Mouse (Mus musculus): Measurements from ENCODE around the gene Zfp280d. TPM values are rescaled to one million over a fixed set of nuclear protein-coding genes. Genes with fewer than 3 reads are reported as not detected.

The Zfp280d gene
- total RNA-seq, 1 experiment from 2014 or later, result 30.0 TPM

Other genes starting within 250 kb of the Zfp280d start
- gene Tcf12, start 163.0 kb upstream of the Zfp280d start, total RNA-seq (2021), result 82.7 and 103 TPM in 2 replicates
- gene Mns1, start 163.2 kb downstream of the Zfp280d start, total RNA-seq (2021), result 3.9 and 6.8 TPM in 2 replicates
- gene Tex9, start 217.4 kb downstream of the Zfp280d start, total RNA-seq (2021), result 6.7 and 8.6 TPM in 2 replicates

All from adrenal gland, postnatal 14 days (tissue).